8 mouse cellular contexts compared by ENCODE assay signal in genomic region chr19:4201291-4201909, GRCm38 (mm10). TPM values are rescaled to one million over a fixed set of nuclear protein-coding genes. Genes with fewer than 3 reads are reported as not detected.
DNase-seq lines count a peak whose midpoint lies in the region; ATAC-seq lines count a peak whose summit lies in the region.

Gene Rad9a, minus strand, starts transcription at chr19:4201662.

- H3K36me3 ChIP-seq in hindbrain, embryonic 14.5 days (replicated peaks; ENCODE audit: control insufficient read depth, insufficient read depth), result peaks cover 12% of the 10 kb centered on the region

- H3K27ac ChIP-seq in hindbrain, embryonic 14.5 days, result peak within 1 kb of the TSS; percentile 47; the same call in 1 of the 2 replicates

- peak within 1 kb of the TSS; percentile 76 for H3K9ac ChIP-seq in hindbrain, embryonic 14.5 days

- peaks cover 22% of the 10 kb centered on the region for H3K4me1 ChIP-seq in hindbrain, embryonic 14.5 days (replicated peaks; ENCODE audit: control insufficient read depth, insufficient read depth, low read length)

- peaks cover 7% of the 10 kb centered on the region; the same call in 1 of the 2 replicates for H3K27me3 ChIP-seq in hindbrain, embryonic 14.5 days (ENCODE audit: control insufficient read depth, insufficient read depth, low read length)

- peak within 1 kb of the TSS; percentile 61 for H3K4me3 ChIP-seq in hindbrain, embryonic 14.5 days (replicated peaks; ENCODE audit: low read length)

- peak within 1 kb of the TSS; percentile 95 for H3K4me2 ChIP-seq in hindbrain, embryonic 14.5 days (replicated peaks)

- H3K9me3 ChIP-seq in hindbrain, embryonic 14.5 days (ENCODE audit: control insufficient read depth, low read length), result no peaks in the 10 kb centered on the region

- ATAC-seq in hindbrain, embryonic 14.5 days (ENCODE audit: low FRiP score), result peak; percentile 90

- under 1% methylated on average over 34 of the region's 34 CpGs for WGBS in hindbrain, embryonic 14.5 days

- DNase-seq in R1 (ENCODE audit: low read depth, low spot score), result peak; percentile 99
- peak; percentile 94 to 98 for DNase-seq in cerebellum, postnatal 25 days
- DNase-seq in frontal cortex, postnatal 25 days (ENCODE audit: low spot score in 2 of 2), result peak; percentile 83 to 93
- peak; percentile 96 for DNase-seq in hindbrain, embryonic 14.5 days (ENCODE audit: low spot score)
- peak; percentile 90 for DNase-seq in layer of hippocampus, postnatal 36 days
- DNase-seq in lung, postnatal 36 days, result peak; percentile 100
- peak; percentile 98 for DNase-seq in retina, postnatal 1 day
- DNase-seq in urinary bladder, adult 18-20 months (ENCODE audit: low spot score in 2 of 2), result peak; percentile 94

RNA-seq across cellular contexts. Expression of gene Rad9a, which starts in this region (rescaled TPM):
- 19.4 and 22.5 TPM in 2 replicates for polyA plus RNA-seq in hindbrain, embryonic 14.5 days (2014; fragmentation: Nextera tagmentation; extraction: Ambion mirVana)
- 1 to 10 TPM; 5.5 to 7.1 TPM for total RNA-seq in layer of hippocampus, postnatal 36 days (2021)

Comparison
In these comparisons a context has a peak if more than half of its experiments do, and no peak if none do; other contexts are left out.
1. Peak in every context shown above with its lines: DNase-seq, ATAC-seq, H3K4me3 ChIP-seq and H3K27ac ChIP-seq.